Mouse (Mus musculus) left cerebral cortex, adult 8-10 months (tissue): ENCODE measurements around the gene Gm29666. TPM values are rescaled to one million over a fixed set of nuclear protein-coding genes. Genes with fewer than 3 reads are reported as not detected.
A peak's percentile ranks its signal among the peaks of the same experiment; 100 is the strongest.

Source experiments
- DNase-seq, 2 experiments: peaks; one replicate each; pipeline ENCODE4 v3.0.0; 2022; ENCODE audit warnings: low spot score in 2 of 2
- total RNA-seq, 4 experiments: library from RNA; stranded (reverse); gene quantifications; 2 replicates each; pipeline ENCODE4 v1.2.4; 2022

Gene Gm29666
- 1 to 10 TPM; 1.4 to 1.8 (median 1.7) TPM for total RNA-seq

- DNase-seq, result no peak
Measured at GRCm38 (mm10) chr15:84919938-84920337, at the start of gene Gm29666. Gene Gm29666 (minus strand): TSS chr15:84920038.

DNA sequence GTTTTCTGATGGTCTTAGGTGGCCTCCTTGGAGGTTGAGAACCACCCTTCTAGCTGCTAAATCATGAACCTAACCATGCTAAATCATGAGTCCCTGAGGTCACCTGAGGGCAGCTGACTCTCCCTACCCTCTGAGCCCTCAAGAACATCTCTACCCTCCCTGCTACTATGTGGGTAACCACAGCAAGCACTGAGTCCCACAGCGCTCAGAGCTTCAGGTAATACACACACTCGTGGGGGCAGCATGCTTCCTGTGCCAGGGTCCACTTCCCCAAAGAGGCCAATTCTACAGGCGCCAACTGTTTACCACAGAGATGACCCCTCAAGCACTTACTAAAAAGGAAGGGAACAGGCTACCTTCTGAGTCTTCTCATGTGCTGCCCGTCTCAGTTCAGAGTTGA is 48.7 kb upstream of the Gm29666 start:
- no peak for DNase-seq

GRCm38 (mm10) chr15:84965575-84966360 is 45.9 kb upstream of the Gm29666 start:
- no peak for DNase-seq

GRCm38 (mm10) chr15:84964771-84965170 is 44.9 kb upstream of the Gm29666 start:
- DNase-seq, result no peak

DNA sequence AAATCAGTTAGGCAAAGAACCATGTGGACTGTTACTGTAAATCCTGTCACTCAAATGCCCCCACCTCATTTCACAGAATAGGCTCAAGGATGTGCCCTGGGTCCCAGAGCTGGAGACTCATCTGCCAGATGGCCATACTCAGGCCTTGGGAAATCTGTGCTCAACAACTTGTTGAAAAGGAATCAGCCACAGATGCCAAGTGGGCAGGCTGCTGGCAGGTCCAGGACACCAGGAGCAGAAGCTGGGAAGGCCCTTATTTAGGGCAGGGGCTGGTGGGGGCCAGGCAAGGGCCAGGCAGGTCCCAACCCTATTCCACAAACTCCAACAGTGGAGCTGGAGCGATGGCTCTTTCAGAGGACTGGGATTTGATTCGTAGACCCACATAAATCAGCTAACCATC is 42.7 kb upstream of the Gm29666 start:
- no peak for DNase-seq

- DNase-seq, result peak in 1 of 2 experiments; percentile 80
Measured at GRCm38 (mm10) chr15:84960692-84961091, 40.9 kb upstream of the Gm29666 start.

DNA sequence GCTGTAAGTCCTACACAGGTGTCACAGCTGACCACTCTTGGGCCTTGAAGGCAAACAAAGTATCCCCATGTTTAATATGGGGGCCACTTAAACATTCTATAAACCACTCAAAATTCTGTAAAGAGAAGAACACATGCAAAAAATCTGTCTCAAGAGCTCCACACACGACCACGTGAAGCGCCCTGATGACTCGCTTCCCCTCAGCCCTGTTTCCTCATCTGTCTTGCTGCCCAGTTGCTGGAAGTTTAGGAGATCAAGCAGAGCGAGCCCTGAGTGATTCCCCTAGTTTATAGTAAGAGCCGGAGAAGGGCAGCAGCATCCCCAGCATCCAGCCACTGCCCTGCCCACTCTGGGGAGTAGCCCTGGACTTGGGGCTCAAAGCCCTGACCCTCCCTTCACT is 40.1 kb upstream of the Gm29666 start:
- no peak for DNase-seq

- DNase-seq, result no peak
Measured at GRCm38 (mm10) chr15:84958331-84958730, 38.5 kb upstream of the Gm29666 start.

DNA sequence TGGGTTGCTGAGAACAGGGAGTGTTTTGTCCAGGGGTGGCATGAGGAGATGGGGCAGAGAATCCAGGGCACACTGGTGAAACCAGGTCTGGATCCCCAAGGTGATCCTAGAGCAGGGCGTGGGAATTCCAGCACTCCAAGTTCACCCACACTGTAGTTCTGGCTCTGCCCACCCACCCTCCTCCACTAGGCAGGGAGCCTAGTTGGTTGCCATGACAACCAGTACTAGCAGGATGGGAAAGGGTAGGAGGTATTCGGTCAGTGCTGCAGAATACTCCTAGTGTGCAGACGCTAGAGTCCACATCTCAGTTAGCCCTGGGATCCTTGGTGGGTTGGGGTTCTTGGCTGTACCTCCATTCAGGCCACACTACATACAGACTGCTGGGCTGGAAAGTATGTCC is 38.0 kb upstream of the Gm29666 start:
- DNase-seq, result peak in 1 of 2 experiments; percentile 80

DNA sequence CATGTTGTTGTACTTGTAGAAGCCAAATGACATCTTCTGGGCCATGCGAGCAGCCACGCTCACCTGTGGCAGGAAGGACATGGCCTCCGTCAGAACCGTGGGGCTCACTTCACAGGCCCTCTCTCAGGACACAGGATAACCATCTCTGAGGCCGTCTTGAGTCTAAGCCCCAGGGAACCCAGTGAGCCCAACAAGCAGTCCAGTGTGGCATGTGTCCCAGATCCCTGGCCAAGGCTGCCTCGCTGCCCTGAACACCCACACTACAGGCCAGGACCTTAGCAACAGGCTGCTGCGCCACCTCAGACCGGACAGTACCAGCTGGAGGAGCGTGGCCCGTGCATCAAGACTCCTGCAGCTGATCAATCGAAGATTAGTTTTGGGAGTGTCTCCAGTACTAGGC is 33.4 kb upstream of the Gm29666 start:
- no peak for DNase-seq

GRCm38 (mm10) chr15:84950053-84950452 is 30.2 kb upstream of the Gm29666 start:
- DNase-seq, result peak; percentile 68 to 86

DNA sequence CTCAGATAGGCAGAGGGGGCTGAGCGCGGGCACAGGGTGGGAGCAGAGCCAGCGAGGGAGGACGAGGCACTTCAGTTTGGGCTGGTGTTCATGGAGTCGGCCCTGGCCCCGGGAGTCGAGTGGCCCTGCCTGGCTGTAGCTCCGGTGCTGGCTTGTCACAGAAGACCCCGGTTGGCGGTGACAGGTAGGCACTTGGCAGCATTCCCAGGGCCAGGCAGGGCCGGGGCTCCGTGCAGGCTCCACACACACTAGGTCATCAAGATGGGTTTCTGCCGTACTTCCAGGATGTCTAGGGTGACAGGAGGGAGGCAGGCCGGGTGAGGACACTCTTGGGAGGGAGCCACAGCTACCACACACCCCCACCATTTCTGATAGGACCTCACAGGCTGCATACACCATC is 29.2 kb upstream of the Gm29666 start:
- DNase-seq, result no peak

DNA sequence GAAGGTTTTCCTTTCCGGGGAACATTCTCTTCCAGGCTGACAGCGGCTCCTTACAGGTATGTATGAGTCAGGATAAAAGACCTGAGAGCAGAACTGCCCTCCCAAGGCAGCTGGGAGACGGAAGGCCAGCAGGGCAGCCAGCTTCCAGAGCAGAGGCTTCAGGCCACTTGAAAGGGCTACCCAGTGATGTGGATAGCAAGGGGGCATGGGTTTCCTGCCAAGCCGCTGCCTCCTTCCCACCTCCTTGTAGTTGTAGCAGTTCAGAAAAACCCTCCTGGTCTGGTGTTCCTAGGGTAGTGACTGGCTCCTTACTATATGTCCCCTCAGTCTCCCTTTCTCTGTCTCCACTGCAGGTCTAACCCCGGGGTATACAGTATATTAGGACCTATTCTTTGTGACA is 24.5 kb upstream of the Gm29666 start:
- no peak for DNase-seq

DNA sequence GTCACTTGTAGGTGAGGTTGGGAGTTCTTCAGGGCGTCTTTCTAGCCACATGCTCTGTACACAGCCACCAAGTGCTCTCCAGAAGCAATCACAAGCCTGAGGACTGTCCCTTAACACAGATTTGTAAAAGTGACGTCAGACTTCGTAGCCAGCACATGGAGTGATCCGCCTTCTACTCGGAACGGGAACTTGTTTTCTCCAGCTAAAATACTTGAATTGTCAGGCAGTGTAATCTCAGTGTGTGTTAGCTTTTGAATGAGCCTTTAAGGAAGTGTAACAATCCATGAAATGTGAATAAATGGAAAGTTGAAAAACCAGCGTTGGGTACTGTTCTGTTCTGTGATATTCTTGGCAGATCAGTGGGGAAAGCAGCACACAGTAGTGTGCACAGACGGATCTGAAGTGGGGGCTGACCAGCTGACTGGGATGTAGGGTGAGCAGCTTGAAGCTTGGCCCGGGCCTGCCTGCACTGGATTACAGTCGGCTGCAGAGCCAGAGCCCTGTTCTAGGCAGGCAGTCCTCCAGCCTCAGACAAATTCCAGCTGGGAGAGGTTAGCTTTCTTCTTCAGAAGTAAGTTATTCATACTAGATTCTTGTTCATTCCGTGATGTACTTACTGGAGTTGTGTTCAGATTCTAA is 22.9 kb upstream of the Gm29666 start:
- no peak for DNase-seq

DNA sequence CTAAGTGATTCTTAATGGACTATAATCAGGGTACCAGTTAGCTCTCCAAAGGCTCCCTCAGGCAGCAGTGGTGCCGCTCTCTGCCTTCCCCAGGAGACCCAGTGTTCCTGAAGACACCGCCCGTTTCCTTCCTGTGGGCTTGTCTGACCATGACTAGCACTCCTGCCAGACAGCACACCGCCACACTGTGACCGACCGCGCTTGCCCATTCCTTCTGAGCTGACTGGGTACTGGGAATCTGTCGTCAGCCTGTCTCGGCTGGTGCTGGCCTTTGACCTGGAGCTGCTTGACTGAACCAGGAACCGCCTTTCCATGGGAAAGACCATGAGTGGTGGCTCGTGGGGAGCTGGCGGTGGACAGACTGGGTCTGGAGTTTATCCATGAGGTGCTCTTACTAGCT is 20.3 kb upstream of the Gm29666 start:
- DNase-seq, result no peak

DNA sequence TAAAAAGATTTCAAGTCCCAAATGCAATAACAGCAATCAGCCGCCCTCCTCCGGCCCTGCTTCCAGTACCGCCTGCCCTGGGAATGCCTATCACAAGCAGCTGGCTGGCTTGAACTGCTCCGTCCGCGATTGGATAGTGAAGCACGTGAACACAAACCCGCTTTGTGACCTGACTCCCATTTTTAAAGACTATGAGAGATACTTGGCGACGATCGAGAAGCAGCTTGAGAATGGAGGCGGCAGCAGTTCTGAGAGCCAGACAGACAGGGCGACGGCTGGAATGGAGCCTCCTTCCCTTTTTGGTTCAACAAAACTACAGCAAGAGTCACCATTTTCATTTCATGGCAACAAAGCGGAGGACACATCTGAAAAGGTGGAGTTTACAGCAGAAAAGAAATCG is 15.1 kb upstream of the Gm29666 start:
- no peak for DNase-seq

DNA sequence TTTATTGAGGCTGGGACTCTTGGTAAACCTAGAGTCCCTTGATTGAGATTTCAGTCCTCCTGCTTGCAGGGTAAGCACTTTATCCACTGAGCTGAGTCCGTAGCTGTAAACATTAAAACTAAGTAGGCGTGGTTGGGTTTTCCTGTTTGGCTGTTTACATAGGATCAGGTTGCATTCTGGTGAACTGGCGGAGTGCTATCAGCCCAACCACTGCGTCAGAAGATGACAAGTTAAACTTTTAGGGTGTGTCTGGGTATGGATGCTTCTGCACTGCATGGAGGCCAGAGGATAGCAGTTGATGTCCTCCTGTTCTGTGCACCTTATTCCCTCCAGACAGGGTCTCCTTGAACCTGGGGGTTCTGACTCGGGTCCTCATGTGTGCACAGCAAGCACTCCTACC is 12.5 kb upstream of the Gm29666 start:
- no peak for DNase-seq

DNA sequence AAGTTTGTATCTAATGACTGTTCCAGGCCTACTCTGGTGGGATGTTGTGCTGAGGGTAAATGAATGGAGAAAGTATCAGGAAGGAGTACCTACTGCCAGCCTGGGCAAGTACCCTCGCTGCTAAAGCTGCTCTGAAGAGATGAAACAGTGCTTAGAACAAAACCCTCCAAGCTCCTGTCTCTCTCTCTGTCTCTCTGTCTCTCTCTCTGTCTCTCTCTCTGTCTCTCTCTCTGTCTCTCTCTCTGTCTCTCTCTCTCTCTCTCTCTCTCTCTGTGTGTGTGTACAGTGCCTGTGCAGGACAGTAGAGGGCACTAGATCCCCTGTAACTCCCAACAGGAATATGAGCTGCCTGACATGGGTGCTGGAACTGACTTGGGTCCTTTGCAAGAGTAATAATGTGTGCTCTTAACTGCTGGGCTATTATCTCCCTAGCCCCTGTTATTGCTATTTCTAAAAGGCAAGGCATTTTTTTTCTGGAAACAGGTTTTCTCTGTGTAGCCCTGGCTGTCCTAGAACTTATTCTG is 5.7 kb upstream of the Gm29666 start:
- DNase-seq, result no peak

- no peak for DNase-seq
Measured at GRCm38 (mm10) chr15:84924781-84925315, 5.0 kb upstream of the Gm29666 start.

GRCm38 (mm10) chr15:84923508-84924181 is 3.8 kb upstream of the Gm29666 start:
- no peak for DNase-seq

GRCm38 (mm10) chr15:84922884-84923507 is 3.2 kb upstream of the Gm29666 start, which contains the start of gene Nup50:
Gene Nup50 (plus strand): TSS chr15:84923411.
- DNase-seq, result peak; percentile 99 to 100
